Mouse (Mus musculus): ENCODE results near the gene Gria1.

DNA sequence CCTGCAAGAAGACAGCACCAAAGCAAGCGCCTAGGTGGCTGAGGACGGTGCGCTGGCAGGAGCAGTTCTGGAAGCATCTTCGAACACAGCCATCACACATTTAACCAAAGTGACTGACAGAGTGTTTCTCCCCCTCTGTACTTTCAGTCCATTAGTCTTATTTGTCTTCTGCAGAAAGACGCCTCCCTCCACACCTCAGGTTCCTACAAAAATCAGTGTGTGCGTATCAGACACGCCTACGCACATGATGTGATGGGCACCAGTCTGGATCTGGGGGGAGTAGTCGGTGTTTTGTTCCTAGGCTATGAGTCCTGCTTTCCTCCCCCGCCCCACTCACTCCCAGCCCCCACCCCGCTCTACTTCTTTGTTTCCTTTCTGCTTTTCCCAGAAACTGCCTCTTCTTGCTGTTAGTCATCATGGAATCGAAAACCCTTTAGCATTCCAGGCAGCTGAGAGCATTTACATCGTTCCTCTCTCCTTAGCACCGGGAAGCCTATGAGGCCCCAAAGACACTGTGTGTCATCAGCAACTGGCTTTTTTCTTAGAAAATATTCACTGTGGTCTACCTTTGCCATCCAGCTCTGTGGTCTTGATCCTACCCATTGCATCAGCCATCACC is 129.1 kb downstream of the Gria1 start:
- TF ChIP-seq CHD2 (IDR thresholded peaks at IDR 0.05; ENCODE audit: low read depth, low read length) (no peak), ZC3H11A (IDR thresholded peaks at IDR 0.05; ENCODE audit: borderline replicate concordance, low read depth, low read length) (no peak)

Data from ES-E14 (cell line).